Mouse (Mus musculus): Measurements from ENCODE around the gene Gm3005.
"Not testable (repeated sequence)": the region's sequence is repeated elsewhere in the genome, so short reads cannot be mapped to it uniquely, and the experiment has no call there.

The Gm3005 gene

GRCm38 (mm10) chr14:3427803-3428202 lies at the start of gene Gm3005:
Gm3005 (plus strand) TSS chr14:3428103.
- CTCF ChIA-PET, result not testable (repeated sequence)

GRCm38 (mm10) chr14:3394793-3395192 lies 33.1 kb upstream of the Gm3005 start, which contains the start of gene Gm10413:
Gm10413 (plus strand) TSS chr14:3395093.
- CTCF ChIA-PET, POLR2A ChIA-PET: not testable (repeated sequence)

More at GRCm38 (mm10) chr14:3427803-3428202, at the start of gene Gm3005:
- POLR2A ChIA-PET, result not testable (repeated sequence)

- POLR2A ChIA-PET, CTCF ChIA-PET: not testable (repeated sequence)
Observed at GRCm38 (mm10) chr14:3412314-3412713, 15.6 kb upstream of the Gm3005 start, which contains the start of gene Gm10409. Gm10409 (plus strand) TSS chr14:3412614.

- CTCF ChIA-PET, POLR2A ChIA-PET: not testable (repeated sequence)
Observed at GRCm38 (mm10) chr14:3449079-3449478, 21.2 kb downstream of the Gm3005 start, which contains the start of gene Gm10408. Gm10408 (plus strand) TSS chr14:3449379.

- CTCF ChIA-PET, POLR2A ChIA-PET: not testable (repeated sequence)
Observed at GRCm38 (mm10) chr14:3634212-3634611, 206.3 kb downstream of the Gm3005 start, which contains the start of gene Gm3012. Gm3012 (plus strand) TSS chr14:3634512.
